Mouse (Mus musculus): ENCODE results near the gene AI837181.
A peak's percentile ranks its signal among the peaks of the same experiment; 100 is the strongest.

AI837181 gene

DNA sequence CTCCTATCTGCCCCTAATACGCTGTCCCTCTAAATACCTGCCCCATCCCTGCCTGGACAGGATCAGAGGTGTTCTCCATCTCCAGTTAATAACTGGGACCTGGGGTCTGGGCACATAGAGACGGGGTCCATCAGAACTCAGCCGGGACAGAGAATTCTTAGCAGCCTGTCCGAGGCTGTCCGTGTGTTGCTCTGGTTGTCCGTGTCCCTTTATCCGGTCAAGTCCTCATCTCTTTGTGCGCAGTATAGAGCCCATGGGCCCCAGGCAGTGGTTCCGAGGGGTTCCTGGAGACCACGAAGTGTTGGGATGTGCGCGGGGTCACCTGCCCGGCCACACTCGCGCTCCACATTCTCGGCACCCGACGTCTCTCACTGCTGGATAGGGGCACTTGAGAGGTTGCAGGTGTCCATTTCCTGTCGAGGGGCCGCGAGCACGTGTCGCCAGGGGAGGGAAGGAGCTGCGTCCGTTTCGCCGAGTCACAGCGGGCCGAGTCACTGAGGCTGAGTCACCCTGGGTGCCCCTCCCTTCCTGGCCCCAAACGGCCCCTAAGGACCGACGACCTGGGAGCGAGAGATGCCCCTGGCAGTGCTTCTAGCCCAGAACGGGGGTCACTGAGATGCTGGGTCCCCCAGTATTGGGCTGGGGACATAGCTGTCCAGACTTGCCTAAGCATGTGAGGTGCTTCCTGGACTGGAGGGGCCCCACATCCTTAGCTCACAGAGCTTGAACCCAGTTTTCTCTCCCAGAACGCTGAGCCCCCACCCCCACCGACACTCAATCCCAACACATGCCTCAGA, 23.6 kb downstream of the AI837181 start:
- peak; percentile 27 for DNase-seq

DNA sequence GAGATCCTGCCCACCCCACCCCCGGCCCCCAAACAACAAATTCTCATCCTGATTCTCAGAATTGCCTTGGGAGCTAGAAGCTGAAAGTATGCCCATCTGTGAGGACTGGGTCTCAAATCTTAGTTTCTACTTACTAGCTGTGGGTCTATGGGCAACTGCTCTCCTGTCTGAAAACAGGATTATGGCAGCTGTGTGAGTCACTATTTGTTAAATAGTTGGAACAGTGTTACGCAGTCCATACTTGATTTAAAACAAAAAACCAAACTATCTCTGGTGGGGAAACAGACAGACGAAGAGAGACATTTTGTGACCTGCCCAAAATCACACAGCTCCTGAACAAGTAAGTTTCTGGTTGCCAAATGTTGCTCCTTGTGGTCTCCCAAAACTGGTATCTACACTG, 24.7 kb downstream of the AI837181 start:
- no peak for DNase-seq

DNA sequence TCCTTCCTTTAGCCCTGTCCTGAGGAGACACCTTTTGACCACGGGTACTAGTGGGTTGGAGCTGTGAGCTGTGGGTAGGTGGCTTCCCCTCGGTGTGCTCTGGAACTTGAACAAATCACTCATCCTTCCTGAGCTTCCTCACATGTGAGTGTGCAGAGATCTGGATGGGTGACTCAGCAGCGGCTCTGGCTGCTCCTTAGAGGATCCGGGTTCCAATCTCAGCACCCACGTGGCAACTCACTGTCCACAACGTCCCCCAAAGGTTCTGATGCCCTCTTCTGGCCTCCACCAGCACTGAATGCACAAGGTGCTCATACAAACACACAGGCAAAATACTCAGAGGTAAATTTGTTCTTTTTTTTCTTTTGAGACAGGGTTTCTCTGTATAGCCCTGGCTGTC, 26.8 kb downstream of the AI837181 start:
- no peak for DNase-seq

DNA sequence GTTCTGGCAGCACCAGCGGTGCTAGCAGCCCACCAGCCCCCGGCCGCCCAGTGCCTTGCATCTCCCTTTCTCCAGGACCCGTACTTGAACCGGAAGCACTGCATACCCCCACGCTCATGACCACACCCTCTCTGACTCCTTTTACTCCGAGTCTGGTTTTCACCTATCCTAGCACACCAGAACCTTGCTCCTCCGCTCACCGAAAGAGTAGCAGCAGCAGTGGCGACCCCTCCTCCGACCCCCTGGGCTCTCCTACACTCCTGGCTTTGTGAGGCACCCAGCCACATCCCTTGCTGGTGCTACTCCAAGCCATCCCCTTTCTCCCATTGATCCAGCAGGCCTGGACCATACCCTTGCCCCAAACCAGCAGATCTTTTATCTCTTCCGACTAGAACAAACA, 30.1 kb downstream of the AI837181 start:
- DNase-seq = no peak

DNA sequence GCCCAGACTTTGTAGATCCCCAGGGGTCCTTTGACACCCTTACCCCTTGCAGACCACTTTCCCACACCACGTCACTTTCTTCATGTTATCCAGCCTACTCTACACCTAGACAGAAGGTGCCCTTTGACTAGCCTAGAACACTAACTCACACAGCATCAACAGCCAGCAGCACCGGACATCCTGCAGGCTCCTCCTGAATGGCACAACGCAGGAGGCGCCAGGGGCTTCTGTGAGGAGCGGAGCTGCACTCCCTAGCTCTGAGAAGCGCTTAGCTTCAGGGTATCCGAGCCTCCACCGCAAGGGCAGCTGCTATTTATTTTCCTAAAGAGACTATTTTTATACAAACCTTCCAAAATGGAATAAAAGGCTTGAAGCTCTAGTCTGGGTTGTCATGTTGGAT, 30.6 kb downstream of the AI837181 start:
- no peak for DNase-seq

DNA sequence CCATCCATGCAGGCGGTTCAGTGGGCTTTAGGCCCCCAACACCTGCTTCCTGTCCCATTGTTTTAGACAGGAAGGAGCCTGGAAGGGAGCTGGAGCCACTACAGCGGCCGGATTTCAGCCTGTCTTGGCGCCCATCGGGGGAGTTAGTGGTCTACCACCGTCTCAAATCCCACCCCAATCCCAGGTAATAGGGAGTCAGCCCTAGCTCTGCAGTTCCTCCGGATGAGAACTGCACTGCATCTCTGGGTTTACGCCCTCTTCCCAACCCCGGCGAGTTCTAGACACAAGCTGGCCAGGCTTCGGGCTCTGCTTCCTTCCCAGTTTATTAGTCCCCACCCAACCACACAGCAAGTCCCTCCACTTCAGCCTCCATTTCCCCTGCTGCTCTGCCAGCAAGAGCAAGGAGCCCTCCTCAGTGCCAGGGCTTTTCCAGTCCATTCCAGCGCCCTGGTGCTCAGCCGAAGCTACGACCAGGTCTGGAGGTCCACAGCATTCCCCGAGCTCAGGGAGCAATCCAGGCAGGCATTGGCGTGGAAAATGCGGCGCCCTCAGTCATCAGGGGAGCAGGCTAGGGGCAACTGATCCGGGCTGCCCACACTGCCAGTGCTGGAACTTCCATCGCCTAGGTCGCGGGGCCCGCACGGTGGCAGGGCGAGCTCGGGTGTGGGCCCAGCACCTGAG, 31.4 kb downstream of the AI837181 start:
- no peak for DNase-seq

DNA sequence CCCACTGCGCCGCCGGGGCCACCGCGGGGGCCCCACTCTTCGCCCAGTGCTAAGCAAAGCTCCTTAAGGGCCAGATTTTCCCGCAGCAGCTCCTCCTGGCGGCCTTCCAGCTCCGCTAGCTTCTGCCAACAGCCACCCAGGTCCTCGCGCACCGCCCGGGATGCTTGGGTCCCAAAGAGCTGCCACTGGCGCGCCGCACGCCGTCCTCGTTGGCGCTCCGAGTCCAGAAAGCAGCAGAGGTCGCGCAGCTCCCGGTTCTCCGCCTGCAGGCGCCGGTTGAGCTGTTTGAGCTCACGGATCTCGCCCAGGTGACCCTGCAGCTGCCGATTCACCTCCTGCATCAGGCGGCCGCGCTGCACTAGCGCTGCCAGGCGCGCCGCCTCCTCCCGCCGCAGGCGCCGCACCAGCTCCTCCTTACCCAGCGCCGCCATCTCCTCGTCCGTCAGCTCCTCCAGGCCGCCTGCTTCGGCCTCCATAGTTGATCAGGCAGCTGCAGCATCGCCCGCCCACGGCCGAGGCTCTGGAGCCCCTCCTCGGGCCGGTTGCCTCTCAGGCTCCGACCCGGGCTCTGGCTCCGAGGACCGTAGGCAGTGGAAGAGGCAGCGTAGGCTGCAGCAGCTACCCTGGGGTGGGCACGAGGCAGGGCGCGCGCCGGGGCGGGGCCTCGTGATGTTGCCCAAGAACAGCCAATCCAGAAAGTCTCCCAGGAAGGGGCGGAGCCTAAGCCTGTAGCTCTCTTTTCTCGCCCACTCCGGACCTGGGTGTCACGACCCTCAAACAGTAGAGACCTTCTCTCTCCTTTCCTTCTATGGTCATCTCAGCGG, 32.2 kb downstream of the AI837181 start:
- DNase-seq = peak; percentile 97

DNA sequence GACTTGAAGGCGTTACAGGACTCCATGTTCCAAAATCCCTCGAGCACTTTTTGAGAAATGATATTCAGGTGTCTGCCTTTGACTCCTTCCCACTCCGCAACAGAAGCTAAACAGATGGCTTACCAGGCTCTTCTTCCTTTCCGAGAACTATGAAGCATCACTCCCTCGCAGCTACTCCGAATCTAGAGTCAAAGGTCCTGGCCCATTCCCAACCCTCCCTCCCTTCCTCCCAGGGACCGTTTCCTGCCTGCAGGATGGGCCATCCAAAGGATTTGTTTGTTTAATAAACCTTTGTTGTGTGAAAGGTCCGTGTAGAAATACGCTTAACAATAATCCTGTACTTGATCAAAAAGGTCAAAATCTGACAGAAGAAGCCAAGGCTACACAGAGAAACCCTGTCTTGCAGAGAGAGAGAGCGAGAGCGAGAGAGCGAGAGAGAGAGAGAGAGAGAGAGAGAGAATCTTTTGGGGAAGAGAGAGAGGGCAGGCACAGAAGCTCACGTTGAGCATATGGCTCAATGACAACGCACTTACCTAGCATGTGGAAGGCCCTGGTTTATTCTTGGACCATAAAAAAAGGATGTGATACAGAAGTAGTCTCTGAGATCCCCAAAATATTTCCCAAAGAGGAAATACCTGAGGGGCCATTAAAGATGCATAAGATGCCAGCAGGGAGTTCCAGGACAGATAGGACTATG, 33.0 kb downstream of the AI837181 start, which contains the start of gene Ccdc85b:
Ccdc85b (minus strand) TSS at position 149 of the 697 bp plus-strand sequence.
- no peak for DNase-seq

DNA sequence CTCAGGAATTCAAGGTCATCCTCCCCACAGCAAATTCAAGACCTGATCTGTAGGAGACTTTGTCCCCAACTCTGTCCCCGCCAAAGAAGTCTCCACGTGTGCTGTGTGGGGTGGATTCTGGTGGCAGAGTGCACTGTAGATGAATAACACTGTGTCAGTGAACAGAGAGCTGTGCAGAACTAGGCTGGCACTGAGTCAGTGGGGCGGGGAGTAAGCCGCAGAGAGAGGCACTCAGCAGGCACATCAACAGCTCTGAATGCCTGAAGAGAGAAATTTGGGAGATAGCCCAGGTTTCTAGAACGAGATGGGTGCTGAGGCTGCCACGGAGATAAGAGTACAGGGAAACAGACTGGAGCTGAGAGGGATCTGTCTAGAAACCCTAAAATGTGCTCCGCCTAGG, 34.1 kb downstream of the AI837181 start:
- DNase-seq = no peak

DNA sequence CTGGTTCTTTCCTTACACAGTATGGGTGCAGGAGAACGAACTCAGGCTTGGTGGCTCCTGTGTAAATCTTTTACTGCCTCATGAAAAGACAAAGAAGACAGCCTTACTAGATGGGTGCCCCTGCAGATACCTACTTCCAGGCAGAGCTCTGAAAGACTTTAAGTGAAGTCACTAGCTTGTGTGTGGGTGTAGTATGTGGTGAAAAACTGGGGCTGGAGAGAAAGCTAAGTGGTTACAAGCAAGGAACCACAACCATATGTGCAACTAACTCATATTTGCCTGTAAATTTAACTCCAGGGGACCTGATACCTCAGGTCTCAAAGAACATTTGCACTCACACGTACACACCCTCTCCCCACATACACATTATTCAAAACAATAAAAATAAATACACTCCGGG, 35.0 kb downstream of the AI837181 start:
- DNase-seq = no peak

DNA sequence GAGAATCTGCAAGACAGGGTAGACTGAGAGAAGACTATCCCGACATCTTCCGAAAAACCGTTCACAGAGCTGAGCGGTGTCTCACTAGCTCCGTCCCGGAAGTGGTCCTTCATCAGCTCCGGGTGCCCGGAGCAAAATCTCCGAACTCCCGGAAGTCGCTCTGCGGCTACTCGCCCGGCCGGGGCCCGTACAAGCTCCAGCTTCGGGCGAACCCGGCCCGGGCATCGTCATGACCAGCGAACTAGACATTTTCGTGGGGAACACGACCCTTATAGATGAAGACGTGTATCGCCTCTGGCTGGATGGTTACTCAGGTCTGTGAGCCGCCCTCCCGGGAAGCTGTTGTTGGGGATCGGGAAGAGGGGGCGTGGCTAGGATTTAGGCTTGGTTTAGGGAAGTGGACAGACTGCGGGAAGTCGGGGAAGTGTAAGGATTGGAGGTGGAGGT, 35.5 kb downstream of the AI837181 start, which contains the start of gene Fibp:
Fibp (plus strand) TSS at position 151 of the 447 bp plus-strand sequence.
- DNase-seq = peak; percentile 93

DNA sequence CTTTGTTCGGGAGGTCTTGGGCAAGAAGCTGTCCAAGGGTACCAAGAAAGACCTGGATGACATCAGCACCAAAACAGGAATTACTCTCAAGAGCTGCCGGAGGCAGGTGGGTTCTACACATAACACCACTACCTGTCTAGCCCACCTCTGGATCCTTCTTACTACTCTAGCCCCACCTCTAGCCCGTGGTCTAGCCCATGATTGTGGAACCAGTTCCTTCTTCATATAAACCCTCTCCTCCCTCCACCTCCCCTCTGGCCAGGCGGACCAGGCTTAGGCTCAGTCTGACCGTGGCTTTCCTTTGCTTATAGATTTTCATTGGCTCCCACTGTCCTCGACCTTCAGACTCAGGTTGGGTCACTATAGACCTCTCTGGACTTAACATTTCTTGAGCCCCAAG, 36.5 kb downstream of the AI837181 start:
- no peak for DNase-seq

DNA sequence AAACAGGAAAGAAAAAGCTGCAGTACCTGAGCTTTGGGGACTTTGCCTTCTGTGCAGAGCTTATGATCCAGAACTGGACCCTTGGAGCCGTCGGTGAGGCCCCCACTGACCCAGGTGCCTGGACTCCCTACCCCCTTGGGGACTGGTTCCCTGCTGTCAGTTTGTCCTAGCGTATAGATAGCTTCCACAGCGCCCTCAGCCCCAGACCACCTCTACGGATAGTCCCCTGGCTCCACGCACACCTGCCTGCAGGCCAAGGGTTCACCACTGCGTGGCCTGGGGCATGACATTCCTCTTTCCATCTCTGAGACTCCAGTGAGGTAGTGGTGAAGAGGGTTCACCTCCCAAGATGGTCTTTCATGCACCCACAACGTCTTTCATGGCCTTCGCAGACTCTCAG, 38.3 kb downstream of the AI837181 start:
- DNase-seq = no peak

DNA sequence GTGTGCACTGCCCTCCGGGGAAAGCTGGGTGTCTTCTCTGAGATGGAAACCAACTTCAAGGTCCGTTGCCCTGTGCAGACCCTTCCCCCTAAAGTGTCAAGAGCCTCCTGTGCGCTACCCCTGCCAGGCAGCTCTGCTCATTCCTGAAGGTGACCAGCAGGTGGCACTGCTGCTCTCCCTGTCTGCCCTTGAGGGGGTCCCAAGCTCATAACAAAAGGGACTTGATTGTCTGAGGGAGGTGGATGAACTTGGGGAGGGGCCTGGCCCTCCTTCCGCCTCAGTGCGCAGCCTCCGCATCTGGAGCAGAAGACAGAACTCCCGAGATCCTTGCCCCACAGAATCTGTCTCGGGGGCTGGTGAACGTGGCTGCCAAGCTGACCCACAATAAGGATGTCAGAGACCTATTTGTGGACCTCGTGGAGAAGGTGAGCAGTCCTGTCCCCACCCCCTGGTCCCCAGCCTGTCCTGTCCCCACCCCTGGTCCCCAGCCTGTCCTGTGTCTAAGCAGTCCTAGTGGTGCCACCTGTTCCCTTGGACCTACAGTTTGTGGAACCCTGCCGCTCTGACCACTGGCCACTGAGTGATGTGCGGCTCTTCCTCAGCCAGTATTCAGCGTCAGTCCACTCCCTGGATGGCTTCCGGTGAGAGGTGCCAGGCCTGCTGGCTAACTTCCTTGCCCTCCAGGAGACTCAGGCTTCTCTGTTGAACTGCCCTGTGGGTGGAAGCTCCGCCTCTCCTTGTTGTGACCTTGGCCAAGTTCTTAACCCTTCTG, 39.0 kb downstream of the AI837181 start:
- DNase-seq = peak; percentile 91

DNA sequence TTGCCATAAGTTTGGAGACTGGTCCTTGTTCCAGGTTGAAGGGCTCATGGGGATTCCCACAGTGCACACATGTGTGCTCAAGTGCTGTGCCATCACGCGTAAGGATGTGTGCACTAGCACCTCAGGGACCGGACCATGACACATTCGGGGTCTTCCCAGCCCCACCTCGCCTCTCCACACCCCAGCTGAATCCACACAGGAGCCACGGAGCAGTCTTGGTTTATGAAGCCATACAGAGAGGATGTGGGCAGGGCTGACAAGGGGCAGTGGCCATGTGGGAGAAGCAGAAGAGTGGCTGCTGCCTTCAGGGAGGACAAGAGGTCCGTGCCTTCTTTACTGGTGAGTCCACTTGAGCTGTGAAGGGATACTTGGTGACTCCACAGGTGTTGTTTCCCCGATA, 40.1 kb downstream of the AI837181 start:
- DNase-seq = no peak

DNA sequence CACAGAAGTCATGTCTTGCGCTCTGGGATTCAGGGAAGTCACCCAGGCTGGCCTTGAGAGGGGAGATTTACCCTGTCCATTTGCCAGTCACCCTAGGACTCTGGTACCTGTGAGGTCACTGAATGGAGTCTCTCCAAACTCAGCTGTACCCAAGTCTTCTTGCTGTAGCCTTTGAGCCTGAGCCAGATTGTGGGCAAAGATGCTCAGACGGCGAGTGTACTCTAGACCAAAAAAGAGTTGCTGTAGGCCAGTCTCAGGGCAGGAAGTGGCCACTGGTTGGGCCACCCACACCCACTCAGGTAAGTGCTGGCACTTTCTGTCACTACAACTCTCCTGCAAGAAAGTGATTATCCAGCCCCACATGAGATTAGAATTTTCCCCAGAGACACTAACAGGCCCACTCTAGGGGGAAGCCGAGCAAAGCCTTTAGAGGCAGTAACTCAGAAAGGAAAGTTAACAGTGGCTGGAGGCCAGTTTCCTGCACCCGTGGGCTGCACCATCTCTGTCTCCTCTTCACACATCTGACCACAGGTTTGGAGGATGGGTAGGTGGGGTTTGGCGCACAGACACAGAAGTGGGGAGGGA, 42.1 kb downstream of the AI837181 start:
- no peak for DNase-seq

DNA sequence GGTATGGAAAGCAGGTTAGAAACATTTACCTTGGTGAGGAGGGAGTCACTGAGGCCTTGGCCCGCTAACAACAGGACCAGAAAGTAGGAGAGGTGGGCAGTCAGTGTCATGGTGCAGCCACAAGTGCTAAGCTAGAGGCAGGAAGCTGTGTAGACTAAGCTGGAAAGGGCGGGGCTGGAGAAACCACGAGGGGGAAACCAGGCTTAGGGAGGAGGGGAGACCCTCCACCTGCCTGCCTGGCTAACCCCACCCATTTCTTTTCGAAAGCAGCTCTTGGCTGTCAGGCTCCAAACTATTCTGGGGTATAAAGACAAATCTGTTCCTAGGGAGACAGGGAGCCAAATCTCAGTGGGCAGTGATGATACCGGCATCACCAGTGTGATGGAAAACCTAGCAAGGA, 43.4 kb downstream of the AI837181 start, which contains the start of gene Ctsw:
Ctsw (minus strand) TSS at position 134 of the 400 bp plus-strand sequence.
- no peak for DNase-seq

DNA sequence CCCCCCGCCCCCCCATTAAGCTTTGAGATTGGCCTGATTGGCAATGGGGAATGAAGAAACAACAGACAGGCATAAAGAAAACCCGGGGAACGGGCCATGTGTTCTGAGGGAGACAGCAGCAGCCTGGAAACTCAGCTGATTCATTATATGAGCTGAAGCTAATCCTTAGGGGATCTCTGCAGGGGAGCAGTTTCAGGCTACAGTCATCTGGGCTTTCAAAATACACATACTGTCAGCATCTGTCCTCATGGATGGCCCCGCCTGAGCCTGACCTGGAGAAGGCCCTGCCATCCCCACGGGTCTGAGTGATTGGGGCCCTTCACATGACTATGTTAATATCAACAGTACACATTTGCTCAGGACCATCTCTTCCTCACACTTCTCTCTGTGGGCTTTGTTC, 46.9 kb downstream of the AI837181 start:
- DNase-seq = peak; percentile 26

DNA sequence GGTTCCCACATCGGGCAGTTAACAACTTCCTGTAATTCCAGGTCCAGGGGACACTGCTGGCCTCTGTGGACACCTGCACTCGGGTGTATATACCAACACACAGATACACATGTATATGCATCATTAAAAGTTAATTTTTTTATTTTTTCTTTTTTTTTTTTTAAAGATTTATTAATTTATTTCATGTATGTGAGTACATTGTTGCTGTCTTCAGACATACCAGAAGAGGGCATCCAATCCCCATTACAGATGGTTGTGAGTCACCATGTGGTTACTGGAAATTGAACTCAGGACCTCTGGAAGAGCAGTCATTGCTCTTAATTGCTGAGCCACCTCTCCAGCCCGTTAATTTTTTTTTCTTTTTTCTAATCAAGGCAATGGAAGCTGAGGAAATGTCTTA, 47.9 kb downstream of the AI837181 start:
- DNase-seq = no peak

DNA sequence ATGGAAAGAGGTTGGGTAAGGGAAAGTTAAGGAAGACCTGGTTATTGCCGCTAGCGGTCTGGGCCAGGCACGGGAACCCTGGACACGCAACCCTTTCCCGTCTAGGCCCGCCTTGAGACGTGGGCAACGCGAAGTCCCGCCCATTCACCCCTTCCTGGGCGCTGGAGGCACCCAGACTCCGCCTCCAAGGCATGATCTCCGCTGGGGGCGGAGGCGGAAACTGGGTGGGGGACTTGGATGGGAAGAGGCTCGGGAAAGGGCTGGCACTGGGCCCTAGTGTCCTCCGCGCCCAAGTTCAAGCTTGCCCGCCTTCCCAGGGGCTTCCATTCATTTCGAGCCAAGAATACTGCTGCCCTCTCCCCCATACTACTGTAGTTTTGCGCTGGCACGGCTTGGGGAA, 48.8 kb downstream of the AI837181 start, which contains the start of gene Efemp2:
Efemp2 (plus strand) TSS at position 235 of the 400 bp plus-strand sequence.
- DNase-seq = peak; percentile 94

All from retina, postnatal 1 day (tissue).